Mouse (Mus musculus) ovary, postnatal 36 days (tissue): Measurements from ENCODE around the gene 1700016K19Rik.

Experiments
- DNase-seq: peaks from one replicate; pipeline ENCODE4 v3.0.0; 2022; ENCODE audit warnings: low spot score, mixed read lengths

1700016K19Rik gene

DNA sequence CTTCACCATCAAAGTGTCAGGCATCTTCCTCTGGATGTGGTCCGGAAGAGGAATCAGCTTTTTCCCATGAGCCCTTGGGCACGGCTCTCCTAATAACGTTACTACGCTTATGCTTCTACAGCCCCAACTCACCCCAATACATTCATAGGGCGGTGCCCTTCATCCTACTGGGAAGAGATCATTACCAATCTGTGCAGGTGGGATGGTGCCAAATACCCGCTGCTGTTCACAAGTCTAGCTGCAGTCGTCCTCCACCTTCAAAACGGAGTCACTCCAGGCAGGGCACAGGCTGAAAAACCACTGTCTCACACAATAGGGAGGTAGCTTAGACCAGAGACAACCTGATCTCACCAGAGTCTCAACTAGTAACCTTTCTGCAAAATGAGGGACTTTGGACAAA lies 35.5 kb downstream of the 1700016K19Rik start:
- DNase-seq, result no peak

DNA sequence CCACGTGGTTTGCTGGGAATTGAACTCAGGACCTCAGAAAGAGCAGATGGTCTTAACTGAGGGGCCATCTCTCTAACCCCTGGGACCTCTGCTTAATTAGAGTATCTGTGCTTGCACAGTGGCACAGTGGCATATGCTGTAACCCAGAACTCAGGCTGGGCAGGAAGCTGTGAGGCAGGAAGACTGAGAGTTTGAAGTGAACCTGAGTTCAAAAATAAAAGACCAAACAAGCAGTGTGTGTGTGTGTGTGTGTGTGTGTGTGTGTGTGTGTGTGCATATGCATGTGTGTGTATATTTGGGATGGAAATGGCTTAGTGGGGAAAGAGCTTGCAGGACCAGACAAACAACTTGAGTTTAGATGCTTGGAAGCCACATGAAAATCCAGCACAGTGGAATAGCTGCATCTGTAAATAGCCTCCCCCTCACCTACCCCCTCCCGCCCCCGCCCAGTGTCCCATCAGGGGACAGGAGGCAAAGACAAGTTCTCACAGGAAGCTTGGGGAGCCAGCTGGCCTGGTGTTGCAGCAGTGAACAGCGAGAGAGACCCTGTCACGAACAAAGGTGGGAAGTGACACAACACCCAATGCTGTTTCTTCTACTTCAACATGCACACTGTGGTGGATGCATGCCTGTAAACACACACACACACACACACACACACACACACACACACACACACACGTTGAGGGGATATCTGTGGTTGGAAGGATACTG lies 38.0 kb downstream of the 1700016K19Rik start:
- no peak for DNase-seq

DNA sequence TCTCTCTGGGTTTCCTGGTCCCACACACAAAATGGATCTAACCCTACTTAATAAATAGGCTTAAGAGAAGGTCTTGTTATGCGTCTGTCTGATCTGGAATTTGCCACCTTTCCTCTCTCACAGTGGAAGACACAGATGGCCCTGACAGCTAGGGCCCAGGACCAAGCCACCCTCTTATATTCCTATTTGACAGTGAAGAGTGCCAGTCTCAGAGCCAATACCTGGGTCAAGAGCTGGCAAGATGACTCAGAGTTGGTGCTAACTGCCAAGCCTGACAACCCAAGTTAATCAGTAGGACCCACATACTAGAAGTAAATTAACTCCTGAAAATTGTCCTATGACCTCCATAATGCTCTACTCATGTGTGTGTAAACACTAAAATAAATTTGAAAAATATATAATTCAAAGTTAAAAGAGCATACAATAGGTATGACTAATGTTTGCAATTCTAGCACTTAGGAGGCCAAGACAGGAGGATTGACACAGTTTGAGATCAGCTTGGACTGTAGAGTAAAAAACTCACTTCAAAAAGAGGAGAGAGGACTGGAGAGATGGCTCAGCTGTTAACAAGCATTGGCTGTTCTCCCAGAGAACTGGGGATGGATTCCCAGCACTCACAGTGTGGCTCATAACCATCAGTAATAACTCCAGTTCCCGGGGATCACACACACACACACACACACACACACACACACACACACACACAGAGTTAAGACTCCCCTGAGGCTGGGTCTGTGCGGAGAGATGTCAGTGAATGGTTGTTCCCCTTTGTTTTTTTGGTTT lies 39.8 kb downstream of the 1700016K19Rik start:
- DNase-seq, result no peak

DNA sequence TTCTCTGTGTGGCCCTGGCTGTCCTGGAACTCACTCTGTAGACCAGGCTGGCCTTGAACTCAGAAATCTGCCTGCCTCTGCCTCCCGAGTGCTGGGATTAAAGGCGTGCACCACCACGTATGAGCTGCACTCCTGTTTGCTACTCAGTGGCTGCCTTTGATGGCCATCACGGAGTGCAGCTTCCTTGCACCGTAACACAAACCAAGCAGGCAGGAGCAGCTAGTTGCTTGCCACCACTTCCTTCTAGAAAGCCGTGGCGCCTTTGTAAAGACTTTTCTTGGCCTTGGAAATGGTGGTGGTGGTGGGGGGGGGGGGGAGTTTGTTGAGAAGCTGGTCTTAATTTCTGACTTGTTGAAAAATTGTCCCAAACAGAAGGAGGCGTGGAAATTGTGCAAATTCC lies 40.4 kb downstream of the 1700016K19Rik start:
- no peak for DNase-seq

GRCm38 (mm10) chr11:76040761-76041376 lies 41.2 kb downstream of the 1700016K19Rik start:
- no peak for DNase-seq

DNA sequence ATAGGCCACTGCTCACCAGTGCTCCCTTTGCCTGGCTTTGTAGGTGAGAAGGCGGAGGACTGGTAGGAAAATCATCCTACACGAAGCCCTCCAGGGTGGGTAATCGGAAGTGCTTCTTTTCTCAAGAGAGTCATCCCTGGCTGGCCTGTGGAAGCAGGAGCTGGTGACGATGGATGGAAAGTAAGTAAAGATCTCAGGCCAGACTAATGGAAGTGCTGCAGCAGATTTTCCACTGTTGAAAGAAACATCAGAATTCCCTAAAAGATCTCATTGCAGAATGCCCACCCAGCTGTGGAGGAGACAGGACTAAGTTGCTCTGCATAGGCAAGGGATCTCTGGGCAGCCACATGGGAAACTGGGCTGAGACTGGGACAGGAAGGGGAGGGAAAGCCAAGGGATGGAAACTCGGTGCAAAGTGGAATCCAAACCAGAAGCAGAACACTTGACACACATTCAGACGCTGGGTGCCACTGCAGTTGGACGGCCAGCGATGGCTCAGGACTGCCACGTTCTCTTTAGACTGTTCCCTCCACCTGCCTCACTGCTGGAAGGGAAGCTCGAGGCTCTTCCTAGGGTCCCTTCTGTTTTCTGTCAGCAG lies 42.4 kb downstream of the 1700016K19Rik start:
- no peak for DNase-seq

- DNase-seq, result no peak
Observed at GRCm38 (mm10) chr11:76042882-76043281, 43.2 kb downstream of the 1700016K19Rik start.

GRCm38 (mm10) chr11:76044468-76044867 lies 44.8 kb downstream of the 1700016K19Rik start:
- DNase-seq, result no peak

DNA sequence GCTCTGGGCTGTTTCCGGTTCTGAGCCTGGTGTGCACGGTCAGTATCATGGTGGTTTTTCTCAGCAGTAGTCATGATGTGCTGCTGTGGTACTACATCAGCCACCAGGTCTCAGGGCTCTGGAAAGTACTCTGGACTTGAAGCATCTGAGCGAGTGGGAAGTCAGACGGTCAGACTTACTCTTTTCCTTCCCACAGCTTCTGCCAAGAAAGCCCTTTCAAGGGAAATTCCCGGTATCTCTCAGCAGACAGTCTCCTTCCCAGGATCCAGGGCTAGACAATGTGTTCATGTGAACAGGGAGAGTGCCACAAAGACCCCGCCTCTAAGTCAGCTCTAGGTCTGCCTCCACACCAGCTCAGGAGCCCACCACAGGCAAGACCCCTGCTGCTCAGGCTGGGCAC lies 45.7 kb downstream of the 1700016K19Rik start:
- DNase-seq, result no peak

DNA sequence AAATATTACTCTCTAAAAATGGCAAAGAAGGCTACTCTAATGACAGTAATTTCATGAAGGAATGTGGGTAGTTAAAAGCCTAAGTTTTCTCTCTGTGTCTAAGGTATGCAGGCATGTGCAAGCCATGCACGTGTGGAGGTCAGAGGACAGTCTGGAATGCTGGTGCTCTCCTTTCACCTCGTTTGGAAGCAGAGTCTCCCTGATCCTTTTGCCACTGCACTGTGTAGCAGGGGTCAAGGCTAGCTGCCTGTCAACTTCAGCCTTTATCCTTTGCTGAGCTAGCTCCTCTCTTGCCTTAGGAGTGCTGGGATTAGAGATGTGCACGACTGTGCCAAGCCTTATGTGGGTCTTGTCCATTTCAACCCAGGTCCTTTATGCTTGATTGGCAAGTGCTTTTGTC lies 50.8 kb downstream of the 1700016K19Rik start:
- no peak for DNase-seq

GRCm38 (mm10) chr11:76050967-76051512 lies 51.3 kb downstream of the 1700016K19Rik start:
- no peak for DNase-seq

DNA sequence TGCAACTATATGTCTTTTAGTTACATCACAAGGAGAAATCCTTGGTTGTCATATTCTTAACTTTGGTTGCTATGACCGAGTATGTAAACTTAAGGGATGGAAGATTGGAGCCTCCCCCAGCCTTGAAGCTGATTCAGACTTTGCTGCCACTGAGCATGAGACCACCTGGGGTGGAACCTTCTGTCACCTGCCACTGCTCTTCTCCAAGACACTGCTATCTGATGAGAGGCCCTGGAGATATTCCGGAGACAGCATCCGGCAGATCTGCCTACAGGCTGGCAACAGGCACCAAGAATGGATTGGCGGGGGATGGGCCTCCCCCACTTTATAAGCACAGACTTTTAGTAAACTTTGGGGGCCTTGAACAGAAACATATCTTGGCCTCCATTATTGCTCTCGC lies 52.8 kb downstream of the 1700016K19Rik start:
- DNase-seq, result no peak
